Mouse (Mus musculus) gastrocnemius, postnatal 36 days (tissue): ENCODE data around the gene Gipc3. TPM values are rescaled to one million over a fixed set of nuclear protein-coding genes. Genes with fewer than 3 reads are reported as not detected.

Experiments used
- DNase-seq, 2 experiments: peaks; one replicate each; pipeline ENCODE4 v3.0.0; 2022
- intact Hi-C: fragments of 180-260 bp; cut with DNase I; formaldehyde crosslinking; loops from one replicate; pipeline ENCODE4 v1.15.1; 2025
- total RNA-seq, 2 experiments: library from RNA; stranded (reverse); gene quantifications; 2 replicates each; pipeline ENCODE4 v1.2.3; 2021

Gipc3 gene
- total RNA-seq, 2 experiments from 2014 or later: 1.1 to 1.3 TPM

DNA sequence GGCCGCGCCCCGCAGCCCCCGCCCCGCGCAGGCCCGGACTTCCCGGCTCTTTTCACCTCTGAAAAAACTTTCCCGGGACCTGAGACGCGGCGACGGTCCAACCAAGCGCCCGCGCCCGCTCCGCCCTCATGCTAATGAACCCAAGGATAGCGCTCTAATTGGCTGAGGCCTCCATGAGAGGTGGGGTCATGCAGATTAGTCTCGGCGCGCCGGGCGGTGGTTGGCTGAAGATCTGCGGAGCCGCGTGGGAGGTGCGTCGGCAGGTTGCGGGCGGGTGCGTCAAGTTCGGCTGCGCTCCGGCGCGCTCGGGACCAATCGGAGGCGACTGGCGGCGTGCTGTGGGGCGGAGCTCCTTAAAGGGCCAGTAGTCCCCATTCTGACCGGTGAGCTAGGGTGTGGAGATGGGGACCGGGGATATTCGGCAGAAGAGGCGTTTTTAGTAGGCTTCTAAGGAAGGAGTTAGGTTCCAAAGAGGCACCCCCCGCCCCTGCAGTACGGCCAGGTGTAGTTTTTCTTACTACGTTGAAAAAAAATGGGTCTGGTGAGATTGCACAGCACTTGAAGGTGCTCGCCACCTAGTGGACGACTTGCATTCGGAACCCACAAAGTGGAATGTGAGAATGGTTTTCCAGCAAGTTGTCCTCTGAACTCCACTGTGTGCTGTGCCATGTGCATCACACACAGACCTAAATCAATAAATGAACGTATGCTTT lies 7.4 kb upstream of the Gipc3 start, which contains the start of gene Hmg20b:
TSS of gene Hmg20b (minus strand) at position 130 of the 713 bp plus-strand sequence.
- intact Hi-C loops: no loop called here

DNA sequence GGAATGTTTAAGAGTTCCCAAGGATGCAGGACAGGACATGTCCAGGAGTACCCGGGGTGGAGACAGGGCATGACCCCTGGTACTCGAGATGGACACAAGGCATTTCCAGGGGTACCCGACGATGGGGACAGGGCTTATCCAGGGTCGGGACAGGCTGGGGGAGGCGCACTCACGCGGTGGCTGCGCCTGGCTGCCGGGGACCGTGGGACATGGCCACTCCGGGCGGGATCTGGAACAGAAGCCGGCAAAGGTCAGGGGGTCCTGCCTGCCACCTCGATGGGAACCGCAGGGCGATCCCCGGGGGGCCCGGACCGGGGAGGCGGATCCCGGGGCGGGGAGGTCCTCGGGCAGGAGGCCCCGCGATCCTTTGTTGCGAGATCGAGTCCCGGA lies 6.9 kb upstream of the Gipc3 start:
- intact Hi-C loops: no loop called here

More for the DNA sequence above, 7.4 kb upstream of the Gipc3 start, which contains the start of gene Hmg20b:
- DNase-seq: peak; percentile 96 to 100

DNA sequence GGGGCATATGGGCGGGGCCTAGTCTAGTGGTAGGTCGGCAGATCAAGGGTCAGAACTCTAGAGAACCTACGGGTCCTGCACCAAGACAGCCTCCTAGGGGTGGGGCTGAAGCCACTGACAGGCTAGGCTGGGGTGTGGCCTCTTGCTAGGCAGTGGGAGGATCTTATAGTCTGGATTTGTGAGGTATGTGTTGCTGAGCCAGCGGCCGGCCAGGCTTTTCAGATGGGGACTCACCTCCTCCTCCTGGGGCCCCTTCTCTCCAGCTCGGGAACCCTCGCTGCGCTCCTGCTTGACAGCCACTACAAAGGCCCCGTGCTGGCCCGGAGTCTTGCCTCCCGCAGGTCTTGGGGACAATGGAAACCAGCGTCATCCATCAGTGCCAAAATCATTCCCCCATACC lies 6.1 kb upstream of the Gipc3 start:
- intact Hi-C loops: no loop called here
- DNase-seq: no peak

More for the DNA sequence above, 6.9 kb upstream of the Gipc3 start:
- no peak for DNase-seq

DNA sequence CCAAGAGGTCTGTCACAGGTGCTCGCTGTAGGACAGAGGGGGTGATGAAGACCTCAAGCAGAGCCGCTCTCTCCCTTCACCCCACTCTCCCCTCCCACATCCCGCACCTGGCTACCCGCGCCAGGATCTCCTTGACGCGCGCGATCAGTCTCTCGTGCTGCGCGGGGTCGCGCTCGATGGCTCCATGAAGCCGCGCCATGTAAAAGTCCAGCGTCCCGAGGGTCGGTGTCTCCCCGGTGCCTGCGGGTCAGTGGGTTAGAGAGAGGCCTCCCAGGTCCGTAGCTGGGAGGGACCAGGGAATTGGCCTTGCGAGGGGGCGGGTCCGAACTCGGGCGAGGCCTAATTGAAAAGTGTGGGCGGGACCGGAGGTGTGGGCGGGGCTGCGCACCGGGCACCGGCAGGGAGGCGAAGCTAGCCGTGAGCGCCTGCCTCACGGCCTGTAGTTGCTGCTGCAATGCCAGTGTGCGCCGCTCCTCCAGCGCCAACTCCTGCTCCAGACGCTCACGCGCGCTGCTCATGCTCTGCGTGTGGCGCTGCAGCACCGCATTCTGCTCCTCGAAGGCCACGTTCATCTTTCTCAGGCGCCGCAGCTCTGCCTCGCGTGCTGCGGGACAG lies 3.5 kb upstream of the Gipc3 start:
- no peak for DNase-seq
- intact Hi-C loops: loop anchor here (2.0 kb wide), 1 partner anchor 58 kb away; no protein-coding TSS in a partner anchor

- intact Hi-C loops: no loop called here
- DNase-seq: no peak
Observed at GRCm38 (mm10) chr10:81345162-81345534, 2.1 kb upstream of the Gipc3 start.

DNA sequence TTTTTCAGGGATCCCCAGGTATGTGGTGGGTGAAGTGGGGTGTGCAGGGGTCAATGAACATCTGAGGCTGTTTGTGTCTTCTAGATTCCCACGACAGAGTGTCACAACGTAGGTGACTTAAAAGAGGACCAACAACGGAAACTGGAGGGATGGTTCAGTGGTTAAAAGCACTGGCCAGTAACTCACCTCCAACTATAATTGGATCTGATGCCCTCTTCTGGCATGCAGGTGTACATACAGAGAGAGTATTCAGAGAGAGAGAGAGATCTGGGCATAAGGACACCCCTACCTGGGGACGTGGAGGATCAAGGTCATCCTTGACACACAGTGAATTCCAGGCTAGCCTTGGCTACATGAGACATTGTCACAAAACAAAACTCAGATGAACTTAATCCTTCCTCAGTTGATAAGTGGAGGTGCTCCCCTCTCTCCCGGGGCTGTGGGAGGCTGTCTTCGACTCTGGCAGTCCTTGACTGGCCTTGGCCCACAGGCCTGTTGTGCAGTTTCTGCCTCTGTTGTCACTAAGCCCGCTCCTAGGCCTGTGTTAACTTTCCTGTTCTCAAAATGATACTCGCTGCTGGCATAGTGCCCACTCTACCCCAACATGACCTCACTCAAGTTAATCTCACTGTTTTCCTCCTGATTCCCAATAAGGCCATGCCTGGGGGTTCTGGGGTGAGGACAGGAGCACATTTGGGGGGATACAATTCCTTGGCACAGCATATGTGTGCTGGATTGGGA lies 1.5 kb upstream of the Gipc3 start:
- no peak for DNase-seq
- intact Hi-C loops: no loop called here

DNA sequence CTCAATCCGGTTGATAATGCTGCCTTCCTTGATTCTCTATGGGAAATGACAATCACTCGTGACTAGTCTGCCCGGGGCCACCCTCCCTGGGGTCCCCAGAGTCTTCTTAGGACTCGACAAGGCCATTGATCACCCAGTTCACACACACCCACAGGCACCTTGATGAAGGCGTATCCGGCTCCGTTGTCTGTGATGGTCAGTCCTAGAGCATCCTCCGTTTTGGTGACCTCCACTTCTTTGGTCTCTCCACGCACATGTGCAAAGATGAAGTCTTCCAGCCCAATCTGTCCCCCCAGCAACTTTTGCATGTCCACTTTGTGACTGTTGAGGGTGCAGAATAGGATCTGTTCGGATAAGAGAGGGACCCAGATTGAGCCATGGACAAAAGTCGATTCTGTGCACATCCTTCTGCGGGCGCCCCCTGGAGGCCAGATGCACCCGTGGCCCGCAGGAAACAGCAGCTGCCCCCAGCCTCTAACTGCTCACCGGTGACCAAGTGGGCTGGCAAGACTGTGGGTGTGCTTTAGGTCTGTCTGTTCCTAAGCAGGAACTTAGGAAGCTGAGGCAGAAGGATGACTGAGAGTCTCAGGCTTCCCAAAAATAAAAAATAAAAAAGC lies 1.6 kb downstream of the Gipc3 start:
- peak; percentile 62 to 67 for DNase-seq
- intact Hi-C loops: no loop called here

DNA sequence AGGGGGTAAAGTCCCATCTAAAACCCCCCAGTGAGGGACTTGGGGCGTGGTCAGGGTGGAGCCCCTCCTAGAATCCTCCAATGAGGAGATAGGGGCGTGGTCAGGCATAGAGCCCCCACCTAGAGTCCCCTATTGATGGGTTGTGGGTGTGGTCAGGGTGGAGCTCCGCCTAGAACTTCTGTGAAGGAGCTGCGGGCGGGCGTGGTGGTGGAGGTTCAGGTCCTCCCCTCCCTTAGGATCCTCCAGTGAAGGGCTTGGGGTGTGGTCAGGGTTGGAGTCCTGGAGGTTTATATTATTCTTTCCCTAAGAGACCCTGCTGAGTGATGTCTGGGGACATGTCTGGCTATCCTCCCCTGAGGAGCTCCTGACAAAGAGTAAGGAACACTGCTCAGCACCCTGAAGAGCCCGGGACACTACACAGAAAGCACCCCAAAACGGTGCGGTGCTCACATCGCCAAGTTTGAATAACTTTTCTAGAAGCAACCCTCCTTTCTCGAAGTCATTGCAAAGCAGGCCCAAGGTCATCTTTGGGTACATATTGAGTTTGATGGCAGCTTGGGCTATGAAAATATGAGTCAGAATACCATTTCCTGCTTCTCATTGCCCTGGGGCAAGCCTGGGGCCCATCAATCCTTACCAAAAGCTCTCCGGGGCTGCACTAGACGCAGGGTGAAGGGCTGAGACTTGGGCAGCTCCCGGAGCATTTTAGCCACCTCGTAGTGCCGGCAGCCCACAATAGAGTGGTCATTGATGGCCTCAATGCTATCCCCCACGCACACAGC lies 2.3 kb downstream of the Gipc3 start:
- intact Hi-C loops: no loop called here
- DNase-seq: no peak

- intact Hi-C loops: no loop called here
- no peak for DNase-seq
Observed at GRCm38 (mm10) chr10:81336558-81336957, 6.5 kb downstream of the Gipc3 start.

GRCm38 (mm10) chr10:81335393-81336340 lies 7.4 kb downstream of the Gipc3 start:
- intact Hi-C loops: no loop called here
- DNase-seq: no peak

DNA sequence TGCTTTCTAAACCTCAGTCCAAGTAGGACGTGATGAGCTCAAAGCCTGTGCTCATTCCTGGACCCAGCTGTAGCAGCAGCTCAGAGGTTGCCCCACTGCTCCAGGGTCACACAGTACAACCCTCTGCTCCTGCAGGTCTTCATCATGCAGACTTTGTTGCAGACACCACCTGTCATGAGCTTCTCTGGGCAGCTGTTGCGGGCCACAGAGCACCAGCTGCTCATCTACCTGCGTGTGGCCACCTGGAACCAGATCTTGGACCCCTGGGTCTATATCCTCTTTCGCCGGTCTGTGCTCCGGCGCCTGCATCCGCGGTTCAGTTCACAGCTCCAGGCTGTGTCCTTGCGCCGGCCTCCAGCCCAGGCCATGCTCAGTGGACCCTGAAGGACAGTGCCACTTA lies 8.7 kb downstream of the Gipc3 start:
- no peak for DNase-seq
- intact Hi-C loops: no loop called here

DNA sequence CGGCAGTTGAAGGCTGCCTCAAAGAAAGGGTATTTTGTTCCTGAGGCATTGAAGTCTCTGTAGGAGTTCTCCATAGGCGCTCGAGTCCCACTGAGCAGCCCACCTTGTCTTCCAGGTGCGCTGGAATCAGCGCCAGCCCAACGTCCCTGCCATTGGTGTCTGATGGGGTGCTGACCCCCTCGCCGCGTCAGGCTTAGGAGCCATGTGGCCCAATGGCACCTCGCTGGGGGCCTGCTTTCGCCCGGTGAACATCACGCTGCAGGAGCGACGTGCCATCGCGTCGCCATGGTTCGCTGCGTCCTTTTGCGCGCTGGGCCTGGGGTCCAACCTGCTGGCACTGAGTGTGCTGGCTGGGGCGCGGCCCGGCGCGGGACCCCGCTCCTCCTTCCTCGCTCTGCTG lies 10.8 kb downstream of the Gipc3 start:
- intact Hi-C loops: no loop called here
- no peak for DNase-seq

- DNase-seq: peak in 1 of 2 experiments; percentile 68
- intact Hi-C loops: no loop called here
Observed at GRCm38 (mm10) chr10:81330007-81330406, 13.1 kb downstream of the Gipc3 start.

DNA sequence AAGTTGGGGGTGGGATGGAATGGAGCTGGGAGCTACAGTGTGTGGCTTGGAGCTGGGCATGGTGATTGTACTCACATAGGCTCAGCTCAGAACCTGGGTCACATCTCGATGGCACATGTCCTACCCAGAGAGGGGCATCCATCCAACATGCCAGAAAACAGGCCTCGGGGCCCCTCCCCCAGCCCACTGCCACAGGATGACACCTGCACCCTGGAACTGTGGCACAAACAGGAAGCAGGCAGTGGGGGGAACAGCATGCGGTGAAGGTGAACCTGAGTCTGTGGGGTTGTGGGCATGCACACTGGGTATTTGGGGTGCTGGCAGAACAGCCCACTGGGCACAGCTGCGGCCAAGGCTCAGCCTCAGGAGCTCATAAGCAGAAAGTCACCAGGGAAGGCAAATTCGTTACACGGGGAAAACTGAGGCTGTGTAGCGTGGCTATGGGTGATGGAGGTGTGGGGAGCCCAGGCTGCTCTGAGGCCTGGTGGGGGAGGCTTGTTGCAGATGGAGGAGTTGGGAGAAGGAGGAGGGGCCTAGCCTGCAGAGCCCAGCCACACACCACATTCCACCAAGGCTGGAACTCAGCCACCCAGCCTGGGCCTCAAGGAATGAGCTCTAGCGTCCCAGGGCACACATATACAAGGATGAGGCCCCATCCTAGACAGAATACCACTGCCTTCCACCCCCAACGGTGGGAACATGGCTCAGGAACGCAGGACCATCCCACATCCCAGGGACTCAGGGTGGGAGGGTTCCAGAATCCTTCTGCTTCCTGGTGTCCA lies 13.7 kb downstream of the Gipc3 start:
- intact Hi-C loops: no loop called here
- no peak for DNase-seq

DNA sequence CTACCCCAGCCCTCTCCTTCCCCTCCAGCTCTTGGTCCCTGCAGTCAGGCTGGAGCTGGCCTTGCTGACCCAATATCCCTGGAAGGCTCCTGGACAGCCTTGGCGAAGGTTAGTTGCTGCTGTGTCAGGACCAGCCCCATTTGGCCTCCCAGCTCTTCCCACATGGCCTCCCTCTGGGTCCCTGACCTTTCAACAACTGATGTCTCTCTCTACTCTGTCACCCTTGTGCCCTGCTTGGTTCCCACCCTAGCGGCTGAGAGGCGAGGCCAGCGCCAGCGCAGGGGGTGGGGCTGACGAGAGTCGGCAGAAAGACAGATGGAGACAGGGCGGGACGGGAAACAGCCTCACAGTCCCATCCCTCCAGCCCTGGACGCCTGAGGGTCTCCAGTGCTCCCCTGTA lies 14.7 kb downstream of the Gipc3 start, which contains the start of gene Tbxa2r:
TSS of gene Tbxa2r (plus strand) at position 346 of the 400 bp plus-strand sequence.
- intact Hi-C loops: no loop called here
- DNase-seq: peak in 1 of 2 experiments; percentile 44

DNA sequence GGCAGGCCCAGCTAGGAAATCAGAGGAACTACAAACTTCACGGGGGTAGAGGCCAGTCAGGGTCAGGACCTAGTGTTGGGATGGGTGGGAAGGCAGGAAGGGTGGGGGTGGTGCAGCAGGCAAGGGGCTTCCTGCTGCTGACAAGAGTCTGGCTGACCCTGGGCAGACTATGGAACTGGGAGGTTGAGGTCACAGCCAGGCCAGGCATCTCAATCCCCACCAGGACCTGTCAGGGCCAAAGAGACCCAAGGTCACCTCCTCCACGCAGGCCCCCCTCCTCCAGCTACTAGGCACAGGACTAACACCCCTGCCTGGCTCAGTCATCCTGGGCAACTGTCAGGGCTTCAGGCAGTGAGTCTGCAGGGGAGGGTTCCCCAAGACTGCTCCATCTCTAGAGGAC lies 15.1 kb downstream of the Gipc3 start:
- intact Hi-C loops: no loop called here

GRCm38 (mm10) chr10:81326858-81327257 lies 16.2 kb downstream of the Gipc3 start:
- intact Hi-C loops: no loop called here
- DNase-seq: no peak

More for the DNA sequence above, 15.1 kb downstream of the Gipc3 start:
- DNase-seq: no peak

GRCm38 (mm10) chr10:81325781-81326180 lies 17.3 kb downstream of the Gipc3 start:
- intact Hi-C loops: no loop called here
- no peak for DNase-seq
